In the genomic region with DNA sequence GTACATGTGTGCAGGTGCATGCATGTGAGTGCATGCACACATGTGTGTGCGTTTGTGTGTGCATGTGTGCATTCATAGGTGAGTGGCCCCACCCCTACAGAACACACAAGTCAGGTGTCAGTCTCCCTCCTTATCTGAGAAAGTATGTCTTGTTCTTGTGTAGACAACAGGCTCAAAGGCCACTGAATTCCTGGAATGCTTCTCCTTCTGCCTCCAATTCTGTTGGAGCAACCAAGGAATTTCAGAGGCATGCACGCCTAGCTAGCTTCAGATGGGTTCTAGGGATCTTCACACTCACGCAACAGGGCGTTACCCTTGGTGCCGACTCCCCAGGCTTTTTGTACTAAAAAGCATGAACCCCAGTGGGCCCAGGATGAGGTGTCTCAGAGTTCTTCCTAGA, we compare ENCODE assay signal across 11 mouse cellular contexts. TPM values are rescaled to one million over a fixed set of nuclear protein-coding genes. Genes with fewer than 3 reads are reported as not detected.
DNase-seq lines count a peak whose midpoint lies in the region; ATAC-seq lines count a peak whose summit lies in the region.
"Had no signal": no experiment of that assay in that cellular context is flagged by ENCODE, and none has a peak within 500 bp of the region (broad histone marks: within the 10 kb centered on the region; RNA-seq: fewer than 3 reads in every experiment).

No protein-coding gene starts in this region.

- no peak overlapping the region for H3K4me2 ChIP-seq in forebrain, embryonic 13.5 days
- H3K4me2 ChIP-seq in midbrain, embryonic 16.5 days (ENCODE audit: low read length): no peak overlapping the region

- no peak for ATAC-seq in forebrain, embryonic 13.5 days
- ATAC-seq in midbrain, embryonic 16.5 days: no peak

- no peak overlapping the region for H3K4me3 ChIP-seq in forebrain, embryonic 13.5 days
- no peak overlapping the region for H3K4me3 ChIP-seq in midbrain, embryonic 16.5 days (ENCODE audit: low read depth, low read length)

- no peak overlapping the region for H3K9ac ChIP-seq in forebrain, embryonic 13.5 days
- H3K9ac ChIP-seq in midbrain, embryonic 16.5 days (ENCODE audit: low read depth, low read length): peak overlapping the region; percentile 40; the same call in 1 of the 2 replicates

- H3K36me3 ChIP-seq in forebrain, embryonic 13.5 days (ENCODE audit: poor library complexity, severe bottlenecking): peaks cover 86% of the 10 kb centered on the region
- H3K36me3 ChIP-seq in midbrain, embryonic 16.5 days (ENCODE audit: control insufficient read depth, insufficient read depth, low read length): peaks cover 15% of the 10 kb centered on the region

- H3K27ac ChIP-seq in forebrain, embryonic 13.5 days: peak overlapping the region; percentile 76
- H3K27ac ChIP-seq in midbrain, embryonic 16.5 days (ENCODE audit: low read length): peak overlapping the region; percentile 31; the same call in 1 of the 2 replicates

- H3K4me1 ChIP-seq in forebrain, embryonic 13.5 days: peaks cover 28% of the 10 kb centered on the region
- peaks cover 14% of the 10 kb centered on the region; the same call in 1 of the 2 replicates for H3K4me1 ChIP-seq in midbrain, embryonic 16.5 days (ENCODE audit: control insufficient read depth, insufficient read depth, low read length)

- H3K9me3 ChIP-seq in forebrain, embryonic 13.5 days (replicated peaks): no peaks in the 10 kb centered on the region
- no peaks in the 10 kb centered on the region for H3K9me3 ChIP-seq in midbrain, embryonic 16.5 days (replicated peaks; ENCODE audit: control insufficient read depth, low read length, poor library complexity, severe bottlenecking)

- WGBS in forebrain, embryonic 13.5 days: 71% methylated on average over 5 of the region's 5 CpGs
- WGBS in midbrain, embryonic 16.5 days: 59% methylated on average over 5 of the region's 5 CpGs

- DNase-seq in kidney, adult 9 months: peak; percentile 54
- DNase-seq in kidney, postnatal 10 days: no peak
- DNase-seq in ZHBTc4 (ENCODE audit: low read depth, low spot score): peak; percentile 66
- no peak for DNase-seq in urinary bladder, adult 18-20 months (ENCODE audit: low spot score in 2 of 2)
- DNase-seq in cerebellum, postnatal 25 days: no peak
- DNase-seq: cerebellum, adult 9-11 months; lung, postnatal 14 days; right cerebral cortex, postnatal 4 days; thymus, postnatal 14 days had no signal

- H3K27me3 ChIP-seq in forebrain, embryonic 13.5 days: no peaks in the 10 kb centered on the region
- no peaks in the 10 kb centered on the region for H3K27me3 ChIP-seq in midbrain, embryonic 16.5 days (ENCODE audit: control insufficient read depth, insufficient read depth, low read depth, low read length)

RNA-seq across cellular contexts. Expression of a gene that starts 47.8 kb away (rescaled TPM):
- polyA plus RNA-seq in forebrain, embryonic 13.5 days (2015; fragmentation: Nextera tagmentation; extraction: Ambion mirVana): 34.7 and 35.9 TPM in 2 replicates
- 23.3 and 27.7 TPM in 2 replicates for polyA plus RNA-seq in midbrain, embryonic 16.5 days (2015; fragmentation: Nextera tagmentation; extraction: Ambion mirVana)

Comparison
In these comparisons a context has a peak if more than half of its experiments do, and no peak if none do; other contexts are left out.
1. DNase-seq: peak in kidney, adult 9 months (single experiment) and ZHBTc4 (single experiment); none in kidney, postnatal 10 days (single experiment), urinary bladder, adult 18-20 months (0 of 2) and cerebellum, postnatal 25 days (0 of 2).